Mouse (Mus musculus) bone marrow, adult 2 months (tissue): ENCODE data around the gene Mri1.

Experiments used
- CTCF ChIP-seq: fragments of 200-500 bp; IDR thresholded peaks from 2 replicates; pipeline ENCODE4 v1.5.1; 2011; ENCODE audit warnings: low read length, control low read depth; ENCODE audit not compliant: control insufficient read depth, insufficient read depth
- POLR2A ChIP-seq: fragments of 200-500 bp; IDR thresholded peaks from 2 replicates; pipeline ENCODE4 v1.6.1; 2011; ENCODE audit warnings: low read depth, mild to moderate bottlenecking, control low read depth, low read length, borderline replicate concordance; ENCODE audit not compliant: control insufficient read depth

DNA sequence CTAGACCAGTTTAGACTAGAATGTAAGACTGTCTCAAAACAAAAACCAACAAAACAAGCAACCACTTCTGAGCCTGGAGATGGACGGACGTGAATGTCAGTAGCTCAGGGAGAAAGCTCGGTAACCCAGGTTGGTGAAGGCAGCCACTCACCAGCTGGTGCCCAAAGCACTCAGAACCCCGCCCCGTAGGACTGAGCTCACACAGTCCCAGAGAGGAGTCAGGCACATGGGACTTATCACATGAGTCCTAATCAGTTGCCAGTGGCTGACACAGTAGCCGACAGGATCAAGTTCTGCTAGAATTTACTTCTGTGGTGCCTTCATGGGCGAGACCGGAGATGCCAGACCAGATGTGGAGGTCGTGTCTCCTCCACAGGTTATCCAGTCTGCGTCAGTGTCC, 23.7 kb upstream of the Mri1 start:
- no peak for TF ChIP-seq CTCF
- TF ChIP-seq POLR2A = no peak
